Mouse (Mus musculus) fat pad, adult 2 months (tissue): ENCODE measurements around the gene Ube3b.

Source experiments
- DNase-seq: peaks from one replicate; pipeline ENCODE4 v3.0.0-alpha.2; 2011; ENCODE audit warnings: low read depth, low spot score; ENCODE audit errors: extremely low read depth

Gene Ube3b

DNA sequence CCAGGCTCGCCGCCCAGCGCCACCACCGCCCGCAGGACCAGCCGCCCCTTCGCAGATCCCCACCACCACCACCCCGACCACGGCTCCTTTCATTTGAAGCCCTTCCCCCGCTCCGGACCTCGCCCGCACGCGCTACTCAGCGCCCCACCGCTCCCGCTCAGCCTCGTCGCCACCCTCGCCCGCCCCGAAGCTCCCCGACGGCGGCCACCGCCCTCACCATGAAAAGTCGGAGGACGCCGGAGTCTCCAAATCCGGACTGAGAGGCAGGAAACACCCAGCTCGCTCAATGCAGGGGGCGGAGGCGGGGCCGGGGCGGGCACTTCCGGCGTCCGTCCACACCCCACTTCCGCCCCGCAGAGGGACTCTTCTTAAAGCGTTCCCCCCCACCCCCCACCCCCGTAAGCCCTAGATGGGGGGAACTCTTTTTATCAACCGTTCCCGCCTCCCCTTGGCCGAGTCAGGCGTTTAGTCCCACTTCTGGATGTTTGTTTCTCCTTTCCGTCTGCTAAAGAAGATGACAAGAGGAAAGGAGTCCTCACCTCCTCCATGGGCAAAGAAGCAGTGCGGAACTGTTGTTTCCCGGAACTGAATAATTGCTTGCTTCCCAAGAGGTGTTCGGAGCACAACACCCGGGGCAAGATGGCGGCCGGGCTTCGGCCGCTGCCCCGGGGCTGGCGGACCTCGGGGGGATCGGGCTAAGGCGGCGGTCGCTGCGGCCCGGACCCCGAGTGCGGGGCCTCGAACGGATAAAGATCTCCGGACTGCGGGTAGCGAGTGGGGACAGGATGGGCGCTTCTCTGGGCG, at the start of gene Ube3b, which contains the start of gene Kctd10:
Gene Ube3b (plus strand): TSS at position 399 of the 804 bp plus-strand sequence.
Gene Kctd10 (minus strand): TSS at position 300 of the 804 bp plus-strand sequence.
- DNase-seq = peak; percentile 28

DNA sequence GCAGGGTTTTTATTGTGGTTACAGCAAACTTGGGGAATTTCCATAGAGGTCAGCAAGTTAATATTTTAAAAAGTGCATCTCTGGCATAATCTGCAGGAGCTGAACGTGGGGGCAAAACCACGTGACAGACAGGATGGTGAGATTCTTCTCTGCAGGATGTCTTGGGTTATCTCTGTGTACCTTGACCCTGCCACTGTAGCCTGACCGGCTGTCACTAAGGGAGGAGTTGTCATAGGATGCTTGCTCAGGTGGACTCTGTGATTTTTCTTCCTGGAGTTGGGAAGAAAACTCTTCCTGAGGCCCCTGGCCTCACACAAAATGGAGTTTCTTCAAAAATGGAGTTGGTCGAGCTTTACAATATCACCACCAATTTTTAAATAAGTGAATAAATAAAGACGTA, 37.4 kb upstream of the Ube3b start:
- DNase-seq = no peak

DNA sequence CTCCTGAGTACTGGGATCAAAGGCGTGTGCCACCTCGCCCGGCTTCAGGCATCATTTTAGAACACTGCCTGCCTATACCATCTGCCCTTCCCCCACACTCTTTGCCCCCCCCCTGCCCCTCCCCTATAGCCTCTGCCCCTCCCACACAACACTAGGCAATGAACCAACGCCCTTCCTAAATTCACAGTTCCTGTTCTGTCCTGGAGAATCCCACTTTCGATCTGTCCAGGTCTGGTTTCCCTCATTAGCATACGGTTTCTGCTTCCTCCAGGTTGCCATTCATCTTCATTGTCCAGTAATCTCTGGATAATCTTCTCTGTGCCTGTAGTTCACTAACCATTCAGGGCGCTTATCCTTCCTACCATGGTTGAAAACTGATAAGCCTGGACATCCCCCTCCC, 36.8 kb upstream of the Ube3b start:
- no peak for DNase-seq

DNA sequence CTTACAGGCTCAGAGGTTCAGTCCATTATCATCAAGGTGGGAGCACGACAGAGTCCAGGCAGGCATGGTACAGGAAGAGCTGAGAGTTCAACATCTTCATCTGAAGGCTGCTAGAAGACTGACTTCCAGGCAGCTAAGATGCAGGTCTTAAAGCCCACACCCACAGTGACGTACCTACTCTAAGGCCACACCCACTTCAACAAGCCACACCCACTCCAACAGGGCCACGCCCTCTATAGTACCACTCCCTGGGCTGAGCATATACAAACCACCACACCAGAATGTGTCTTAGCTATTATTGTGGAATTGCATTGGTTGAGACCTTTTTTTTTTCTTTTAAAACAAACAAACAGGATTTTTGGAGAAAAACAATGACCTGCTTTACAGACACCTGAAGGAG, 34.9 kb upstream of the Ube3b start:
- no peak for DNase-seq

DNA sequence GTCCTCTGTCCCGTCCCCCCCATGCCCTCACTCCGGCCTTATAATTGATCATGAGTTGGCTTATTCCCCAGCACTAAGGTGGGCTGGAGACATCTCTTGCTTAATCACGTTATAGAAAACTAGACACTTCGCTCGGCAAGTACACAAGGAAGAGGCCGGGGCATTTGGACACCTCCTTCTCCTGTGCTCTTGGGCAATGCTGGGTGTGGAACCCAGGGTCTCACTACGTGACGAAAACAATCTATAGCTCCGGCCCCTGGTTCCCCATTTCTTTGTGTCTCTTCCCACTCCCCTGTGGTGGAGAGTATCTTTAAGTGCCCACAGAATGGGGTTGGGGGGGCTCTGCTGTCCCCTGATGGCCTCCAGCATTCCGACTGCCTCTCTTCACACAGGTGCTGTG, 33.4 kb upstream of the Ube3b start:
- no peak for DNase-seq

DNA sequence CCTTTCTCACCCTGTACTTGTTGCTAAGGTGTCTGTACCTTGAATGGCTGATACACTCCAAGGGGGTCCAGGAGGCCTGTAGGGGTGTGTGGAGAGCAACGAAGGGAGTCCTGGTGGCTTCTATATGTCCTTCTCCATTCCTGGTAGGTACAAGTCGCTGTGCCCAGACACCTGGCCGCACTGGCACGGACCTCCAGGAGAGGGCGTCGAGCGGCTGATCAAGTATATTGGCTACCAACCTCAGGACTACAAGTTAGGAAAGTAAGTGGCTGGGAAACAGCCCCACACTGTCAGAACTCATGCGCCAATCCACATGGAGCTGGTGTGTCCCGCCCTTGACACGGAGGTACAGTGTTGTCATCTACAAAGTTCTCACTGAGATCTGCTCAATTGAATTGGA, 28.9 kb upstream of the Ube3b start:
- no peak for DNase-seq

DNA sequence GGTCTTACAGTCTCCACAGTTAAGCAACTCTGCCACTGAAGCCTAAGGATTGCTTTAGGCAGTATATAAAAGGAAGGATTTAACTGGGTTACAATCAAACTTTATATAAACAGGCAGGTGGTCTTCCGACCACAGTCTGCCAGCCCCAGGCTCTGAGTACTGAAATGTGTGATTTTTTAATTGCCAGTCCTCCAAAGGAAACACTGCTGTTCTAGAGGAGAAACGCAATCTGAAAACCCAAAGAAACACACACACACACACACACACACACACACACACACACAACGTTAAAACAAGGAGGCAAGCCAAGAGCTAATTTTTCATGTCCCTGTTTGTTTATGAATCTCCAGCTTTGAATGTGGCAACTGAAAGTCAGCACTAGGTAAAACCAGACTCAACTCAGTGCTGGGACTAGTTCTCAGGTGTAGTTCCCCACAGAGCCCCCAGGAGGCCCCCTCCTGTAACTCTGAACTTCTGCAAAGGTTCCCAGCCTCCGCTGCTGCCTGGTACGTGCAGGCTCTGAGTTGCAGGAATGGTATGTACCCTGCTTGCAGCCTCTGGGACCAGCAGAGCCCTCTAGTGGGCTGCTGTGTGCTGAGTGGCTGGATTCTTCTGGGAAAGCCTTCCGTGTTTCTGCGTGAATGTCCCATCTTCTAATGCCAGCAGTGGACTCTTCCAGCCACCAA, 24.0 kb upstream of the Ube3b start:
- no peak for DNase-seq

DNA sequence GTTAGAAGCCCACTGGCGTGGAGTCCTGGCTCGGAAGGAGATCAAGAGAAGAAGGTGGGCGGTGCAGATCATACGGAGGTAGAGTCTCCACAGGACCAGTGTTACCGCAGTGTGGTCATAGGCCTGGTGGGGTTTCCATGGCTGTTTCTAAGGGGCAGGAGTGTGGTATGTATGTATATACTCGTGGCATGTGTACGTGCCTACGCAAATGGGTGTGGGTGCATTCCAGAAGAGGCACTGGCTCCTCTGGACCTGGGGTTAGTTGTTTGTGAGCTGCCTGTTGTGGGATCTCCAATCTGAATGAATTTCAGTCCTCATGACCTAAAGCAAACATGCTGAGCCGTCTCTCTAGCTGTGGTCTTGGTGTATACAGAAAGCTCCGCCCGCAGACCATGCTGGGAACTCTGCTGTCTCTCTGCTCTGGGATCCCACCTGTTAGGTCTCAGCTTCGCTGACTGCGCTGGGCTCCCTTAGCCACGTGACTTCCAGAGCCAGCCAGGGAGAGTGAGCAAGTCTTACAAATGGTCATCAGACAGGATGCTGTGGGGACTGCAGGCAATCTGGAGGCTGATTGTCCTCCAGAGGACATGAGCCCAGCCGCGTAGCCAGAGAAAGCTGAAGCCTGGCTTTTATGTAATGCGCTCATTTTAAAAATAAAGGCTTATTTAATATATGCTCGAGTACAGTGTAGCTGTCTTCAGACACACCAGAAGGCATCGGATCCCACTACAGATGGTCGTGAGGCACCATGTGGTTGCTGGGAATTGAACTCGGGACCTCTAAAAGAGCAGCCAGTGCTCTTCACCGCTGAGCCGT, 23.3 kb upstream of the Ube3b start:
- DNase-seq = no peak

DNA sequence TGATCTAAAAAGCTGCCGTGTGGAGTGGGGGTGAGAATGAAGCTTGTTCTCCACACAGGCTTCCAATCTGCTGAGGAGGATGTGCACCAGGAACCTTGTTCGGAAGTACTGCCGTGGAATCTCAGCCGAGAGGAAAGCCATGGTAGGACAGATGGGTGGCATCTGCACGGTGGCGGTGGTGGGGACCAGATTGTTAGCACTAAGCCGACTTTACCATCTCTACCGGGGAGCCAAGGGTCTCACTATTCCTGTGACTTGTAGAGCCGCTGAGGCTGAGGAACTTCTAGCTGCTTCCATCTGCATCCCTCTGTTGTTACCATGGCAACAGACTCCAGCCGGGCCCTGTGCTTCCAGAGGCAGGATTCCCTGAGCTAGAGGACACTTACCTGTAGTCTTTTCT, 21.6 kb upstream of the Ube3b start:
- no peak for DNase-seq

DNA sequence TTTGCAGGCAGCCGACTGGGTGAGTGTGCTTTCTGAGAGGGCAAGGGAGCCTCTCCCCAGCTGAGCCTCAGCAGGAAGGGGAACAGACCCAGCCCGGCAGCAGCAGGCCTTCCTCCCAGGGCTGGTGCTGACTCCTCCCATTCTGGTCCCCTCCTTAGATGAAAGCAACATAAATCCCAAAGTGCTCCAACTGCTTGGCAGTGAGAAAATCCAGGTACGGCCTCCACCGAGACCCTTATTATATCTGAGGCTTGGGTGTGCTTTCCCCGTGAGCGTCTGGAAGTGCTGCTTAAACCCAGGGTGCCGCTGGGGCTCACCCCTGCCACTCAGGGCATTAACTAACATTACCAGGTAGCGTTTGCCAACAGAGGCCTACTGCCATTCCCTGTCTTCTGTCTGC, 20.8 kb upstream of the Ube3b start:
- DNase-seq = no peak

DNA sequence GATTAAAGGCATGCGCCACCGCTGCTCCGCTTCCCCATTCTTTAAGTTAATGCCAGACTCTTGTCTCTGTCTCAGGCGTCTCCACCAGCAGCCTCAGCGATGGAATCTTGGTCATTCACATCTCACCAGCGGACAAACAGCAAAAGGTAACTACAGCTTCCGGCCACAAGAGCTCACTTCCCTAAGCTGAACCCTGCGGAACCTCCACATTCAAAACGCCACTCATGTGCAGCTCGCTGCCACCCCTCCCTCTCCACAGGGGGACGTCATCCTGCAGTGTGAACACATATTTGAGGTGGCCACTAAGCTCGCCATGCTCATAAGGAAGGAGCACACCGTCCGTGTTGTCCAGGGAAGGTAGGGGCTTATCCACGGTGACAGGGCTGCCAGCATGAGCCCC, 19.4 kb upstream of the Ube3b start:
- DNase-seq = no peak

DNA sequence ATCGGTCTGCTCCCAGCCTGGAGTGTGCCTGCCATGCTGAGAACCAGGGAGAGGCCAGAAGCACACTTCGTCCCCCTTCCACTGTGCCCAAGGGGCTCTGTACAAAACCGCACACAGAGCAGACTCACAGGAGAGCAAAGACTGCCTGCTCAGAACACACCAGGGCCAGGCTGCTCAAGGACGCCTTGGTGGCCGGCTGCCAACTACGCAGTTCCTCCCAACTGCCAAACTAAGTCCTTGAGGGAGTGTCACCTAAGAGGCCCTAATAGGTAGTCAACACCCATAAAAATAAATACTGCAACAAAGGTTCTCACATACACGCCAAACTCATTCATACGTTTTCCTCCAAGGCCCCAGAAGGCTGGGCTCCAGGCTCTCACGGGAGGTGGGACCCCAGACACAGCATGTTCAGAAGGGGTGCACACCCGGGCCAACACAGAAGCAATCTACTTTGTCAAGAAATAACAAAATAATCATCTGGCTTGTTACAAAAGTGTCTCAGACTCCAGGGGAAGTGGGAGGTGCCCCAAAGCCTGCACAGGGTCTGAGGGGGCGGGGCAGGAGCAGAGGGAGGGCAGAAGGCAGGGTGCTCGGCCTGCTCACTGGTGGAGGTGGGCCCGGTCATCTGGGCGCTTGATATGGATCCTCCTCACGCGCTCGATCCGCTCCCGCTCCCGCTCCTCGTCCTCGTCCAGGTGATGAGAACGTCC, 15.2 kb upstream of the Ube3b start:
- DNase-seq = no peak

DNA sequence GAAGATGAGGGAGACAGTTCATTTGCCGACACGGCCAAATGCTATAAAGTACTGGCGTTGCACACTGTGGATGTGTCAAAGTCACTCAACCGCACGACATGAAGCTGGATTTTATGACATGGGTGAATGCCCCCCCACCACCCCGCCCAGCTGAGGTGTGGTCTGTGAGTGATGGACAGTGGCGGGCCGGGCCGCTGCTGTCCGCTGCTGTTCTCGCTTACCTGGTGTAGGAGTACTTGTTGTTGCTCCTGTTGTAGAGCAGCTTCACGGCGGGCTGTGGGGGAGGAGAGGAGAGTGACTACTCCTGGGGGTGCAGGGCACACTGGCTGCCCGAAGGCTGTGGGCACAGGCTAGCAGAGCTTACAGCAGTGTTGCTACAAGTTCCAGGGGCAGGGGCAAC, 12.3 kb upstream of the Ube3b start:
- DNase-seq = no peak

DNA sequence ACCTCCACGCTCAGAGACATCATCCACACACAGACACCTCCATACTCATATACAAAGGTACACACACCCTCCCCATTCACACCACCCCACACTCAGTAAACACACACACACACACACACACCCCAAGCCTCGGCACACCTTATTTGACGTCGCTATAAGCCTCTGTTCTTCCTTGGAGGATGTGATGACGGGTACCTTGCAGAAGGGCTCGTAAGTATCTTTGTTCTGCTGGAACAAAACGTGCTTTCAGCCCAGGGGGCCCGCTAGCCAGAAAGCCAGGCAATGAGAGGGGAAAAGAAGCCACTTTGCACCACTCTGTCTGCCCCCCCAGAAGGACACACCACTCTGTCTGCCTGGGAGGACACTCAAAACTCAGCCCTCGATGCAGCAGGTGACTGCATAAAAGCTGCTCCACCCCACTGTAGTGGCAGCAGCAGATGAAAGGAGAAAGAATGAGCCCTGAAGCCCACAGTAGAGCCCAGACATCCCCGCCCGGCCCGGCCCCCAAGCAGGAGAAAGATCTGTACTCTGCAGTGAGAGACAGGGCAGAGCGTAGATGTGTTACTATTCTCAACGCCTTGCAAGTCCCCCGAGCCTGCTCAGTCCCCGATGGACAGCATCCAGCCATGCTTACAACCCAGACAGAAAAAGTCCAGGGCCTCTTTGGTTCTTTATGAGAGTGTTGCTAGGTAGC, 11.5 kb upstream of the Ube3b start:
- DNase-seq = no peak

DNA sequence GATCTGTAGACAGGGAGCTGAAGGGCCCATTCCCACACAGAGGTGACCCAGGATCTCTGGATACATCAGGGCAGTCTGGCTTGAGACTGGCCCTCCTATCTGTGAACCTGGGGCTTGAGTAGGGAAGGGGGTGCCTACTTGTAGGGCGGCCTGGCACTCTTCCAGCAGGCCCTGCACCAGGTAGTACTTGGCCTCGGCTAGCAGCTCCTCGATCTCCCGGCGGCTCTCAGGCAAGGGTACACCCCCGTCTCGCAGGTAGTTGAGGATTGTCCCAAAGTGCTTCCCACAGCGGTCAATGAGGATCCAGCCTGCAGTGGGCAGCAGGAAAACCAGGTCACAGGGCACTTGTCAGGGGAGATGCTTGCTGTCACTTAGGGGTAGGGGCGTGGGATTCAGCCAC, 10.5 kb upstream of the Ube3b start:
- no peak for DNase-seq

DNA sequence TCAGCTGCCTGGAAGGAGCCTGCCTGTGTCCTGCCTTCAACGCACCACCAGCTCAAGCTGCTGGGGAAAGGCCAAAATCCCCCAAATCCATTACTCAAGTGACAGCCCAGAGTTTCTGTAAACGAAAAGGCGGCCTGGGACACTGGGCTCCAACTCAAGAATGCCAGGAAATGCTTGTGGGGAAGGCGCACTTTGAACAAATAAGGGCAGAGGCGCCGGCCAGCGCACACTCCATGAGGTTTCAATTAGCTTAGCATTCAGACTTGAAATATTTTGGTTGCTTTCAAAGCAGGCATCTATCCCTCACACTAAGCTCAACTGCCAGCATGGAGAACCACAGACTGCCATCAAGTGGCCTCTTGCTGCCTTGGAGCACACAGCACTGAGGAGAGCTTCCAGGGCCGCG, 10.0 kb upstream of the Ube3b start:
- DNase-seq = no peak

DNA sequence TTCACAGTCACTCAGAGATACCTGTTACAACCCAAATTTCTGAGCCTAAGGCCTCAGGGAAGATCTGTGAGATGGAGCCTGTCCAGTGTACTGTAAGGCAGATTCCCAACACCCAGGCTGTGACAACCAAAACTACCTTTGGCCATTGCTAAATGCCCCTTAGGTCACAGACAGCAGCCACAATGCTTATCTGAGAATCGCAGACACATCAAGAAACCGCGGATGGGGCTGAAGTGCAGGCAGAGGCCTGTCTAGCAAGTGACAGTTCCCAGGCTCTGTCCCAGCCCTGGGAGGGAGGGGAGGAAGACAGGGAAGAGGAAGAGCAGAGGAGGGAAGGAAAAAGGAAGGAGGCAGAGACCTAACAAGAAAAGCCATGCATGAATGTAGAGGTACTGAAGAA, 9.1 kb upstream of the Ube3b start:
- DNase-seq = no peak

DNA sequence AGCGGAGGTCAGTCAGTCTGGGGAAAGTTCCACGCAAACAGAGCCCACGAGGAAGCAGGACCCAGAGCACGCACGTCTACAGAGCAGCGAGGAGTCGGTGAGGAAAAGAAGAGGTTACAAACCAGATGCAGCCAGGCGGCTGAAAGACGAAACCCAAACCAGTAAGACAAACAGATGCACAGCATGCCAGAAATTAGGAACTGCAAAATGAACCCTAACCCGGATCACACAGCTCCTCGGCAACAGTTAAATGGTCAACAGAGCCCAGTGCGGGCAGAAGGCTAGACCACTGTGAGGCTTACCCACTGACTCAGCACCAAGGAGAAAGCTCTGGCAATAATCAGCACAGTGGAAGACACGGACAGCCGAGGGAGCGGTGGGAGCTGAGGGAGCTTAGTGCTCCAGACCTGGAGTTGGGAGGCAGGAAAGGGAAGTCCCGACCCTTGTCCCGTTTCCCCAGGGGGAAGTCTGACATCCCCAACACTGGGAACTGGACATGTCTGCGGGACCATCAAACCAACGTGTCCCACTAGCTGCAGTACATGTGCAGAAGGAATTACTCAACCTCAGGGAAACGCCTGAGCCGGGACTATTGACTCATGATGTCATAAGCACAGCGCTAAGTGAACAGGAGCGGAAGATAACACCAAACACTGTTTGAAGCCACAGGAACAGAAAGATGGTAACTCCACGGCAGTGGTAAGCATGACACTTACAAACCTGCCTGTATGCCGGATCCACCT, 8.5 kb upstream of the Ube3b start:
- DNase-seq = no peak

DNA sequence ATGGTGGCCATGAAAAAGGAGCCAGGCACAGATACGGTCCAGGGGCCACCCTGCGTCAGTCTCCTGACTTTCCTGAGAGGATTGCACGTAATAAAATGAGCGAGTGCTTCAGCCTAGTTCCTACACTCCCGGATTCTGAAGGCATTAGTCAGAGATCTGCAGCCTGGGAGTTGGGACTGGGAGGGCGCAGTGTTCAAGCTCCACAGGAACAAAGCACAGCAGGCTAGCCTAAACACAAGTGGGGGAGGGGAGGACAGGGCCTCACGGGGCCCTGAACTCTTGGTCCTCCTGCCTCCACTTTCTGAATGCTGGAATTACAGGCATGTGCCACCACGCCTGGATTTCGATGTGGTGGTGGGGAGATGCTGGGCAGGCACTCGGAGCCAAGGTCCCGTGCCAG, 7.8 kb upstream of the Ube3b start:
- DNase-seq = no peak

DNA sequence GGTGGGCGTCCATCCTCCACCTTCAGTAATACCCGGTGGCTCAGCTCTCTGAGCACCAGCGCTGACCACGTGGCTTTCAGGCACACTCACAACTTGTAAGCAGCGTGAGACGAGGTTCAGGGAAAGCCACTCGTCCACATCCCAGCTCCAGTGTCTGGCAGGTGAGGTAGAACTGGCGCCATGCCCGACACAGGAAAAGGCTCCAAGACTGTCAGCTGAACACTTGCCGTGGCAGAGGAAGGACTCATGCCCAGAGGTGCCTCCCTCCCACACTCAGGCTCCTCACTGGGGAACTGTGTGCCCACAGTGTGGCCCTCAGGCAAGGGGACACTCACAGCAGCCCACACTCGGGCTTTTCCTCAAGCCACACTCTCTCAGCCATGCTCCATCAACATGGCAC, 7.2 kb upstream of the Ube3b start:
- peak; percentile 36 for DNase-seq
